Mouse (Mus musculus): ENCODE results near the gene Gjb2. TPM values are rescaled to one million over a fixed set of nuclear protein-coding genes. Genes with fewer than 3 reads are reported as not detected.

Gjb2 gene
- total RNA-seq (2014; rRNA removed) (9.6 and 11.3 TPM in 2 replicates), polyA plus RNA-seq (2015; fragmentation: Nextera tagmentation; extraction: Ambion mirVana) (12.8 and 14.4 TPM in 2 replicates)

GRCm38 (mm10) chr14:57104106-57105023 lies at the start of gene Gjb2:
Gjb2 (minus strand) TSS chr14:57104702.
- Histone ChIP-seq H3K4me3 (ENCODE audit: low read depth, low read length) (peak within 1 kb of the TSS; percentile 61), H3K36me3 (ENCODE audit: insufficient read depth) (no peaks in the 10 kb centered on the region), H3K27me3 (ENCODE audit: insufficient read depth, low read length) (peaks cover 57% of the 10 kb centered on the region), H3K27ac (ENCODE audit: low read depth, low read length) (no peak within 1 kb of the TSS), H3K9me3 (ENCODE audit: low read length) (no peaks in the 10 kb centered on the region), H3K4me1 (ENCODE audit: insufficient read depth) (peaks cover 5% of the 10 kb centered on the region; the same call in 1 of the 2 replicates), H3K9ac (peak within 1 kb of the TSS; percentile 48), H3K4me2 (ENCODE audit: low read depth) (peak within 1 kb of the TSS; percentile 100)
- 3% methylated on average over 99 of the region's 101 CpGs for WGBS
- peak; percentile 37 for TF ChIP-seq CTCF (IDR thresholded peaks at IDR 0.05; ENCODE audit: low read depth)
- DNase-seq (peak; percentile 15), ATAC-seq (peak; percentile 74)

GRCm38 (mm10) chr14:57145741-57146140 lies 41.2 kb upstream of the Gjb2 start:
- no peak overlapping the region for H3K9ac ChIP-seq
- H3K36me3 ChIP-seq (ENCODE audit: insufficient read depth) = no peaks in the 10 kb centered on the region
- TF ChIP-seq CTCF (IDR thresholded peaks at IDR 0.05; ENCODE audit: low read depth) = no peak
- no peaks in the 10 kb centered on the region for H3K9me3 ChIP-seq (ENCODE audit: low read length)
- no peak overlapping the region for H3K4me2 ChIP-seq (ENCODE audit: low read depth)
- H3K27ac ChIP-seq (ENCODE audit: low read depth, low read length) = no peak overlapping the region
- WGBS = 51% methylated on average over 4 of the region's 4 CpGs
- peak; percentile 48 for DNase-seq
- H3K4me1 ChIP-seq (ENCODE audit: insufficient read depth) = no peaks in the 10 kb centered on the region
- peak; percentile 93 for ATAC-seq
- no peaks in the 10 kb centered on the region for H3K27me3 ChIP-seq (ENCODE audit: insufficient read depth, low read length)
- H3K4me3 ChIP-seq (ENCODE audit: low read depth, low read length) = no peak overlapping the region

- no peaks in the 10 kb centered on the region for H3K36me3 ChIP-seq (ENCODE audit: insufficient read depth)
- DNase-seq (no peak), ATAC-seq (no peak)
- no peak for TF ChIP-seq CTCF (IDR thresholded peaks at IDR 0.05; ENCODE audit: low read depth)
- WGBS = 52% methylated on average over 8 of the region's 8 CpGs
- H3K9ac ChIP-seq = no peak overlapping the region
- H3K4me1 ChIP-seq (ENCODE audit: insufficient read depth) = no peaks in the 10 kb centered on the region
- H3K4me3 ChIP-seq (ENCODE audit: low read depth, low read length) = no peak overlapping the region
- H3K4me2 ChIP-seq (ENCODE audit: low read depth) = no peak overlapping the region
- no peak overlapping the region for H3K27ac ChIP-seq (ENCODE audit: low read depth, low read length)
- H3K9me3 ChIP-seq (ENCODE audit: low read length) = no peaks in the 10 kb centered on the region
- H3K27me3 ChIP-seq (ENCODE audit: insufficient read depth, low read length) = peaks cover 24% of the 10 kb centered on the region
Observed at GRCm38 (mm10) chr14:57135265-57135664, 30.8 kb upstream of the Gjb2 start.

- ATAC-seq (peak; percentile 50), DNase-seq (no peak)
- Histone ChIP-seq H3K9ac (peak within 1 kb of the TSS; percentile 18), H3K27ac (ENCODE audit: low read depth, low read length) (no peak within 1 kb of the TSS), H3K9me3 (ENCODE audit: low read length) (no peaks in the 10 kb centered on the region), H3K36me3 (ENCODE audit: insufficient read depth) (no peaks in the 10 kb centered on the region), H3K4me1 (ENCODE audit: insufficient read depth) (no peaks in the 10 kb centered on the region), H3K4me2 (ENCODE audit: low read depth) (peak within 1 kb of the TSS; percentile 77), H3K27me3 (ENCODE audit: insufficient read depth, low read length) (peaks cover 24% of the 10 kb centered on the region), H3K4me3 (ENCODE audit: low read depth, low read length) (peak within 1 kb of the TSS; percentile 39)
- WGBS = 2% methylated on average over 33 of the region's 33 CpGs
- TF ChIP-seq CTCF (IDR thresholded peaks at IDR 0.05; ENCODE audit: low read depth) = no peak
Observed at GRCm38 (mm10) chr14:57133161-57133661, 28.7 kb upstream of the Gjb2 start, which contains the start of gene Gjb6. Gjb6 (minus strand) TSS chr14:57133611.

GRCm38 (mm10) chr14:57127383-57127782 lies 22.9 kb upstream of the Gjb2 start:
- 77% methylated on average over 4 of the region's 4 CpGs for WGBS
- no peak for ATAC-seq
- no peak for TF ChIP-seq CTCF (IDR thresholded peaks at IDR 0.05; ENCODE audit: low read depth)

GRCm38 (mm10) chr14:57122295-57122694 lies 17.8 kb upstream of the Gjb2 start:
- H3K9me3 ChIP-seq (ENCODE audit: low read length) = no peaks in the 10 kb centered on the region
- no peaks in the 10 kb centered on the region for H3K36me3 ChIP-seq (ENCODE audit: insufficient read depth)
- 82% methylated on average over 7 of the region's 7 CpGs for WGBS
- no peak overlapping the region for H3K27ac ChIP-seq (ENCODE audit: low read depth, low read length)
- ATAC-seq (no peak), DNase-seq (no peak)
- no peak overlapping the region for H3K9ac ChIP-seq
- no peak overlapping the region for H3K4me2 ChIP-seq (ENCODE audit: low read depth)
- no peak overlapping the region for H3K4me3 ChIP-seq (ENCODE audit: low read depth, low read length)
- TF ChIP-seq CTCF (IDR thresholded peaks at IDR 0.05; ENCODE audit: low read depth) = no peak
- no peaks in the 10 kb centered on the region for H3K27me3 ChIP-seq (ENCODE audit: insufficient read depth, low read length)
- no peaks in the 10 kb centered on the region for H3K4me1 ChIP-seq (ENCODE audit: insufficient read depth)

More at GRCm38 (mm10) chr14:57127383-57127782, 22.9 kb upstream of the Gjb2 start:
- Histone ChIP-seq H3K27ac (ENCODE audit: low read depth, low read length) (no peak overlapping the region), H3K4me3 (ENCODE audit: low read depth, low read length) (no peak overlapping the region), H3K9ac (no peak overlapping the region), H3K4me1 (ENCODE audit: insufficient read depth) (no peaks in the 10 kb centered on the region), H3K4me2 (ENCODE audit: low read depth) (no peak overlapping the region), H3K9me3 (ENCODE audit: low read length) (no peaks in the 10 kb centered on the region), H3K27me3 (ENCODE audit: insufficient read depth, low read length) (peaks cover 7% of the 10 kb centered on the region), H3K36me3 (ENCODE audit: insufficient read depth) (no peaks in the 10 kb centered on the region)
- DNase-seq = no peak
